Mouse (Mus musculus): ENCODE results near the gene Cbr2.
"Not testable (repeated sequence)": the region's sequence is repeated elsewhere in the genome, so short reads cannot be mapped to it uniquely, and the experiment has no call there.

DNA sequence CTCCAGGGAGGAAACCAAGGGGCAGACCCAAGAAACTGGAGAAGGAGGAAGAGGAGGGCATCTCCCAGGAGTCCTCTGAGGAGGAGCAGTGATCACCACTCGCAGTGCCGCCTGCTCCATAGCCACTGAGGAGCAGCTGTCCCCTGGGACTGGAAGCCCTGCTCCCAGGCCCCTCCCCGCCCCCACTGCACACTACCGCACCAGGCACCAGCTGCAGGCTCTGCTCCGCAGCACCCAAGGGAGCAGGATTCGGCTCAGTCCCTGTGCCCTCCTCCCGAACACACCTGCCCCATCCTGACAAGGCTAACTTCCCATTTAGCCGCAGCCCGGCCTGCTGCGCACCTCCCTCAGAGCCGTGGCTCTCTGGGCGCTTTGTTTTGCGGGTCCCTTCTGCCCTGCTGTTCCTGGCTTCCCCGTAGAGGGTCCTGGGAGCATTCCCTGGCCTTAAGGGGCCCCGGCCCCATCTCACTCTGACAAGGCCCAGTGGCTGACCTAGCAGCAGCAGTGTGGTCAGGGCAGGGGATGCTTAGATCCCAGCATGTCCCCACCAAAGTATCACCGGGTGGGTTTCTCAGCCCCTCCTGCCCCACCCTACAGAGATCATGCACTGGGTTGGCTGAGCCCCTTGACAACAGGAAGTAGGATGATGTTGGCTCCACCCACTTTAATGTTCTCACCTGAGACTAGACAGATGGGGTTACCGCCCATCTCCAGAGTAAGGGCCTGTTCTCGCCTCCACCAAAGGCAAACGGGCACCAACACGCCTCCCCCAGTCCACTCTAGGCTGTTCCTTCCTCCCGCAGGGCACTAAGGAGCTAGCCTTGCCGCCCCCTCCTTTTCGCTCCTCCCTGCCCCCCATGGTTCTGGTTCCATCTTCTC lies 31.4 kb upstream of the Cbr2 start:
- TF ChIP-seq CTCF (IDR thresholded peaks at IDR 0.05; ENCODE audit: borderline replicate concordance, extremely low read depth, insufficient read depth, insufficient read length); POLR2A (IDR thresholded peaks at IDR 0.05; ENCODE audit: borderline replicate concordance, extremely low read depth, insufficient read depth, insufficient read length, poor library complexity, severe bottlenecking): not testable (repeated sequence)

Measured in brain, embryonic 14.5 days (tissue).